Mouse (Mus musculus) forebrain, embryonic 11.5 days (tissue): ENCODE measurements at regions not wholly inside any gene's neighbourhood (a gene's known extent, or its start where the extent isn't known, plus 50 kb on each side); places are given as distances from the start of the nearest gene placed in this dataset.

Experiments
- ATAC-seq: fragments of 200-750 bp; cut with Nextera tagmentation; replicated peaks from 2 replicates; pipeline ENCODE4 v1.8.0; 2017; ENCODE audit warnings: moderate TSS enrichment; ENCODE audit not compliant: low FRiP score
- DNase-seq: peaks from one replicate; pipeline ENCODE4 v3.0.0-alpha.2; 2017; ENCODE audit warnings: low spot score
- H3K27ac ChIP-seq: fragments of 300-500 bp; sonication (generic); 2 replicates; pipeline ENCODE4 v1.5.1; 2014; ENCODE audit warnings: low read depth, low read length
- H3K27me3 ChIP-seq: fragments of 300-500 bp; sonication (generic); 2 replicates; pipeline ENCODE4 v1.6.1; 2014; ENCODE audit warnings: mild to moderate bottlenecking, low read length, mixed read lengths; ENCODE audit not compliant: control insufficient read depth, insufficient read depth
- H3K36me3 ChIP-seq: fragments of 300-500 bp; sonication (generic); 2 replicates; pipeline ENCODE4 v1.6.1; 2014; ENCODE audit warnings: mild to moderate bottlenecking, low read length, moderate library complexity, mixed read lengths; ENCODE audit not compliant: control insufficient read depth, insufficient read depth
- H3K4me1 ChIP-seq: fragments of 300-500 bp; sonication (generic); replicated peaks from 2 replicates; pipeline ENCODE4 v1.6.1; 2014; ENCODE audit warnings: low read length, mixed read lengths; ENCODE audit not compliant: control insufficient read depth, insufficient read depth
- H3K4me2 ChIP-seq: fragments of 300-500 bp; sonication (generic); 2 replicates; pipeline ENCODE4 v1.6.1; 2014; ENCODE audit warnings: low read depth, mild to moderate bottlenecking, low read length, moderate library complexity, mixed read lengths; ENCODE audit not compliant: severe bottlenecking
- H3K4me3 ChIP-seq: fragments of 300-500 bp; sonication (generic); 2 replicates; pipeline ENCODE4 v1.5.1; 2014; ENCODE audit warnings: low read depth, low read length
- H3K9ac ChIP-seq: fragments of 300-500 bp; sonication (generic); 2 replicates; pipeline ENCODE4 v1.6.1; 2014; ENCODE audit warnings: low read length
- H3K9me3 ChIP-seq: fragments of 300-500 bp; sonication (generic); 2 replicates; pipeline ENCODE4 v1.6.1; 2016; ENCODE audit warnings: low read length, mixed read lengths; ENCODE audit not compliant: control insufficient read depth
- WGBS: fragments of 180-500 bp; shearing (Covaris S2); extraction: QIAGEN DNeasy Blood & Tissue Kit; methylation state at CpG from one replicate; pipeline ENCODE4 v1.1.7; 2014; 5-methylcytosine and 5-hydroxymethylcytosine counted together

GRCm38 (mm10) chr12:71778948-71779347, 51.9 kb upstream of the Daam1 start:
- Histone ChIP-seq H3K4me2 (no peak overlapping the region), H3K4me3 (no peak overlapping the region), H3K9me3 (no peaks in the 10 kb centered on the region), H3K36me3 (no peaks in the 10 kb centered on the region), H3K27ac (no peak overlapping the region), H3K27me3 (no peaks in the 10 kb centered on the region), H3K4me1 (no peaks in the 10 kb centered on the region; the same call in 1 of the 2 replicates), H3K9ac (no peak overlapping the region)
- DNase-seq = no peak
- WGBS = 90% methylated on average over 3 of the region's 3 CpGs
- ATAC-seq = no peak

GRCm38 (mm10) chr12:71779418-71779817, 51.5 kb upstream of the Daam1 start:
- Histone ChIP-seq H3K36me3 (no peaks in the 10 kb centered on the region), H3K9ac (no peak overlapping the region), H3K4me3 (no peak overlapping the region), H3K27ac (no peak overlapping the region), H3K27me3 (no peaks in the 10 kb centered on the region), H3K4me2 (no peak overlapping the region), H3K4me1 (no peaks in the 10 kb centered on the region; the same call in 1 of the 2 replicates), H3K9me3 (no peaks in the 10 kb centered on the region)
- ATAC-seq (no peak), DNase-seq (no peak)
- 71% methylated on average over 6 of the region's 6 CpGs for WGBS
